Mouse (Mus musculus): ENCODE data around the gene Klhdc8b. TPM values are rescaled to one million over a fixed set of nuclear protein-coding genes. Genes with fewer than 3 reads are reported as not detected.
A peak's percentile ranks its signal among the peaks of the same experiment; 100 is the strongest.

Gene Klhdc8b
- polyA plus RNA-seq, 1 experiment from 2014 or later, result 103 TPM

DNA sequence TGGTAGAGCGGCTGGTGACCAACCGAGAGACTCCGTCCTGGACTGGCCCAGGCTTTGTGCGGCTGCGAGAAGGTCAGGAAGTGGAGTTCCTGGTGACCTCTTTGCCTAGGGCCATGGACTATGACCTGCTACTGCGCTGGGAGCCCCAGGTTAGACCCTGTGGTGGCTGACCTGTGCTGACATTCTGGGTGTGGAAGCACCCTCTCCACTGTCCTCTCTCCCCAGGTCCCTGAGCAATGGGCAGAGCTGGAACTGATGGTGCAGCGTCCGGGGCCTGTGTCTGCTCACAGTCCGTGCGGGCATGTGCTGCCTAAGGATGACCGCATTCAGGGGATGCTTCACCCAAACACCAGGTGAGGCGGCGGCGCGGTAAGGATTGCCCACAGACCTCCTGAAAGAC, 22.6 kb upstream of the Klhdc8b start:
- H3K9me3 ChIP-seq (replicated peaks; ENCODE audit: control insufficient read depth, low read length), result no peaks in the 10 kb centered on the region
- no peaks in the 10 kb centered on the region for H3K27me3 ChIP-seq (ENCODE audit: control insufficient read depth, insufficient read depth, low read length)
- peaks cover 28% of the 10 kb centered on the region for H3K4me1 ChIP-seq (ENCODE audit: control insufficient read depth, insufficient read depth, low read length)
- WGBS, result 92% methylated on average over 15 of the region's 15 CpGs
- H3K36me3 ChIP-seq (ENCODE audit: control insufficient read depth, insufficient read depth), result peaks cover 68% of the 10 kb centered on the region
- no peak for ATAC-seq (replicated peaks; ENCODE audit: extremely low read depth, insufficient read depth, low FRiP score)
- no peak overlapping the region for H3K27ac ChIP-seq (ENCODE audit: low read length)
- no peak overlapping the region for H3K9ac ChIP-seq (ENCODE audit: low read length)
- H3K4me3 ChIP-seq (ENCODE audit: low read length), result no peak overlapping the region
- H3K4me2 ChIP-seq (ENCODE audit: low read depth, low read length), result no peak overlapping the region

- no peak overlapping the region for H3K4me3 ChIP-seq (ENCODE audit: low read length)
- H3K9ac ChIP-seq (ENCODE audit: low read length), result no peak overlapping the region
- no peak overlapping the region for H3K4me2 ChIP-seq (ENCODE audit: low read depth, low read length)
- H3K4me1 ChIP-seq (ENCODE audit: control insufficient read depth, insufficient read depth, low read length), result peaks cover 29% of the 10 kb centered on the region
- no peak overlapping the region for H3K27ac ChIP-seq (ENCODE audit: low read length)
- no peaks in the 10 kb centered on the region for H3K9me3 ChIP-seq (replicated peaks; ENCODE audit: control insufficient read depth, low read length)
- peaks cover 61% of the 10 kb centered on the region for H3K36me3 ChIP-seq (ENCODE audit: control insufficient read depth, insufficient read depth)
- no peaks in the 10 kb centered on the region for H3K27me3 ChIP-seq (ENCODE audit: control insufficient read depth, insufficient read depth, low read length)
- no peak for ATAC-seq (replicated peaks; ENCODE audit: extremely low read depth, insufficient read depth, low FRiP score)
- WGBS, result 92% methylated on average over 18 of the region's 18 CpGs
Measured at GRCm38 (mm10) chr9:108483051-108483790, 21.8 kb upstream of the Klhdc8b start.

- Histone ChIP-seq H3K9me3 (replicated peaks; ENCODE audit: control insufficient read depth, low read length) (no peaks in the 10 kb centered on the region), H3K36me3 (ENCODE audit: control insufficient read depth, insufficient read depth) (peaks cover 48% of the 10 kb centered on the region), H3K4me2 (ENCODE audit: low read depth, low read length) (peak overlapping the region; percentile 93), H3K9ac (ENCODE audit: low read length) (peak overlapping the region; percentile 85), H3K27ac (ENCODE audit: low read length) (peak overlapping the region; percentile 87), H3K4me3 (ENCODE audit: low read length) (peak overlapping the region; percentile 72), H3K4me1 (ENCODE audit: control insufficient read depth, insufficient read depth, low read length) (peaks cover 29% of the 10 kb centered on the region), H3K27me3 (ENCODE audit: control insufficient read depth, insufficient read depth, low read length) (no peaks in the 10 kb centered on the region)
- WGBS, result 77% methylated on average over 19 of the region's 19 CpGs
- no peak for ATAC-seq (replicated peaks; ENCODE audit: extremely low read depth, insufficient read depth, low FRiP score)
Measured at GRCm38 (mm10) chr9:108481520-108482210, 20.3 kb upstream of the Klhdc8b start.

GRCm38 (mm10) chr9:108480813-108481519, 19.6 kb upstream of the Klhdc8b start:
- Histone ChIP-seq H3K9ac (ENCODE audit: low read length) (peak overlapping the region; percentile 85), H3K27ac (ENCODE audit: low read length) (peak overlapping the region; percentile 87)

DNA sequence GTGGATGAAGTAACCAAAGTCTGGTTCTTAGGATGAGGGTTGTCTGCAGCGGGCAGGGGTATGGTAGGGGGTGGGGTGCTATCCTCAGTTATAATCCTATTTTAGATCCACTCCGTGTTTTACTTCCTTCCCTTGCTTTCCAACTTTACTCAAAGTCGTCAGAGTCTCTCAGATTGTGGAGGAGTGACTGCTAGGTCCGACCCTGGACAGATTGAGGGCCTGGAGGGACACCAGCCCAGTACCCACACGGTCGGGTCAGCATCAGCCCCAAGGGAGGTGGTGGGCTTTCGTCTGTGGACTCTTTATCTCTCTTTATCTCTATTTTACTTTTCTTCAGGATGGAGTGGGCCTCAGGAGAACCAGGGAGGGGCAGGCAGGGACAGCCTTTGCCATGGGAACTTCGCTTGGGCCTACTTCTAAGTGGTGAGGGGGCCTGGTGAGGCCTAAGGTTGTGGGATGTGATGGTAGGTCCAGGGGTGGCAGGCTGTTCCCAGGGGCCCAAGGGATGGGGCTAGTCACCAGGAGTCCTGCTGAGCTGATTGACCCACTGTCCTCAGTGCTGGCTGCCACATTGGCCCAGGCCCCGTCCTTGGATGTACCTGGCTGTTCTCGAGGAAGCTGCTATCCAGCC, 18.5 kb upstream of the Klhdc8b start, which contains the start of gene Lamb2:
TSS of gene Lamb2 (plus strand) at position 16 of the 631 bp plus-strand sequence.
- H3K36me3 ChIP-seq (ENCODE audit: control insufficient read depth, insufficient read depth), result peaks cover 30% of the 10 kb centered on the region
- H3K27me3 ChIP-seq (ENCODE audit: control insufficient read depth, insufficient read depth, low read length), result no peaks in the 10 kb centered on the region
- H3K4me1 ChIP-seq (ENCODE audit: control insufficient read depth, insufficient read depth, low read length), result peaks cover 29% of the 10 kb centered on the region
- ATAC-seq (replicated peaks; ENCODE audit: extremely low read depth, insufficient read depth, low FRiP score), result peak; percentile 79
- peak within 1 kb of the TSS; percentile 87 for H3K27ac ChIP-seq (ENCODE audit: low read length)
- H3K9ac ChIP-seq (ENCODE audit: low read length), result peak within 1 kb of the TSS; percentile 85
- 10% methylated on average over 10 of the region's 10 CpGs for WGBS
- H3K9me3 ChIP-seq (replicated peaks; ENCODE audit: control insufficient read depth, low read length), result no peaks in the 10 kb centered on the region
- peak within 1 kb of the TSS; percentile 72 for H3K4me3 ChIP-seq (ENCODE audit: low read length)
- peak within 1 kb of the TSS; percentile 93 for H3K4me2 ChIP-seq (ENCODE audit: low read depth, low read length)

More at GRCm38 (mm10) chr9:108480813-108481519, 19.6 kb upstream of the Klhdc8b start:
- H3K9me3 ChIP-seq (replicated peaks; ENCODE audit: control insufficient read depth, low read length), result no peaks in the 10 kb centered on the region
- ATAC-seq (replicated peaks; ENCODE audit: extremely low read depth, insufficient read depth, low FRiP score), result no peak
- peak overlapping the region; percentile 93 for H3K4me2 ChIP-seq (ENCODE audit: low read depth, low read length)
- H3K4me1 ChIP-seq (ENCODE audit: control insufficient read depth, insufficient read depth, low read length), result peaks cover 29% of the 10 kb centered on the region
- 83% methylated on average over 28 of the region's 28 CpGs for WGBS
- peak overlapping the region; percentile 72 for H3K4me3 ChIP-seq (ENCODE audit: low read length)
- no peaks in the 10 kb centered on the region for H3K27me3 ChIP-seq (ENCODE audit: control insufficient read depth, insufficient read depth, low read length)
- peaks cover 41% of the 10 kb centered on the region for H3K36me3 ChIP-seq (ENCODE audit: control insufficient read depth, insufficient read depth)

GRCm38 (mm10) chr9:108479241-108479640, 17.9 kb upstream of the Klhdc8b start:
- Histone ChIP-seq H3K4me3 (ENCODE audit: low read length) (no peak overlapping the region), H3K4me1 (ENCODE audit: control insufficient read depth, insufficient read depth, low read length) (peaks cover 29% of the 10 kb centered on the region), H3K9ac (ENCODE audit: low read length) (peak overlapping the region; percentile 67), H3K4me2 (ENCODE audit: low read depth, low read length) (peak overlapping the region; percentile 93), H3K27me3 (ENCODE audit: control insufficient read depth, insufficient read depth, low read length) (no peaks in the 10 kb centered on the region), H3K9me3 (replicated peaks; ENCODE audit: control insufficient read depth, low read length) (no peaks in the 10 kb centered on the region), H3K27ac (ENCODE audit: low read length) (peak overlapping the region; percentile 83; the same call in 1 of the 2 replicates), H3K36me3 (ENCODE audit: control insufficient read depth, insufficient read depth) (peaks cover 26% of the 10 kb centered on the region)
- 34% methylated on average over 11 of the region's 11 CpGs for WGBS
- no peak for ATAC-seq (replicated peaks; ENCODE audit: extremely low read depth, insufficient read depth, low FRiP score)

GRCm38 (mm10) chr9:108478638-108479156, 17.3 kb upstream of the Klhdc8b start:
- peak overlapping the region; percentile 83 for H3K27ac ChIP-seq (ENCODE audit: low read length)
- peaks cover 29% of the 10 kb centered on the region for H3K4me1 ChIP-seq (ENCODE audit: control insufficient read depth, insufficient read depth, low read length)
- peak overlapping the region; percentile 93 for H3K4me2 ChIP-seq (ENCODE audit: low read depth, low read length)
- peaks cover 21% of the 10 kb centered on the region for H3K36me3 ChIP-seq (ENCODE audit: control insufficient read depth, insufficient read depth)
- H3K9me3 ChIP-seq (replicated peaks; ENCODE audit: control insufficient read depth, low read length), result no peaks in the 10 kb centered on the region
- peak overlapping the region; percentile 60 for H3K4me3 ChIP-seq (ENCODE audit: low read length)
- WGBS, result under 1% methylated on average over 20 of the region's 20 CpGs
- peak; percentile 67 for ATAC-seq (replicated peaks; ENCODE audit: extremely low read depth, insufficient read depth, low FRiP score)
- H3K27me3 ChIP-seq (ENCODE audit: control insufficient read depth, insufficient read depth, low read length), result no peaks in the 10 kb centered on the region
- peak overlapping the region; percentile 67 for H3K9ac ChIP-seq (ENCODE audit: low read length)

- Histone ChIP-seq H3K9ac (ENCODE audit: low read length) (no peak overlapping the region), H3K27me3 (ENCODE audit: control insufficient read depth, insufficient read depth, low read length) (no peaks in the 10 kb centered on the region), H3K9me3 (replicated peaks; ENCODE audit: control insufficient read depth, low read length) (no peaks in the 10 kb centered on the region), H3K4me2 (ENCODE audit: low read depth, low read length) (no peak overlapping the region), H3K27ac (ENCODE audit: low read length) (no peak overlapping the region), H3K4me3 (ENCODE audit: low read length) (no peak overlapping the region), H3K36me3 (ENCODE audit: control insufficient read depth, insufficient read depth) (no peaks in the 10 kb centered on the region), H3K4me1 (ENCODE audit: control insufficient read depth, insufficient read depth, low read length) (peaks cover 7% of the 10 kb centered on the region)
- WGBS, result 60% methylated on average over 1 of the region's 1 CpGs
- ATAC-seq (replicated peaks; ENCODE audit: extremely low read depth, insufficient read depth, low FRiP score), result no peak
Measured at GRCm38 (mm10) chr9:108474528-108474927, 13.1 kb upstream of the Klhdc8b start.

Measured in heart, embryonic 16.5 days (tissue).